Mouse (Mus musculus) C2C12 (cell line): ENCODE results near the gene Krt88.

ENCODE experiments used
- CEBPB ChIP-seq: IDR thresholded peaks from one replicate; pipeline ENCODE4 v1.6.1; 2011; ENCODE audit warnings: low read depth, mild to moderate bottlenecking, control low read depth, moderate library complexity
- CTCF ChIP-seq: IDR thresholded peaks from one replicate; pipeline ENCODE4 v1.5.1; 2011; ENCODE audit not compliant: control insufficient read depth, insufficient read depth, insufficient read length
- FOSL1 ChIP-seq: IDR thresholded peaks from one replicate; pipeline ENCODE4 v1.8.0; 2011; ENCODE audit warnings: mild to moderate bottlenecking, low read length; ENCODE audit not compliant: poor library complexity, insufficient read depth, severe bottlenecking
- MAX ChIP-seq: IDR thresholded peaks from one replicate; pipeline ENCODE4 v1.6.1; 2011; ENCODE audit warnings: mild to moderate bottlenecking, control low read depth
- MYOD1 ChIP-seq: IDR thresholded peaks from one replicate; pipeline ENCODE4 v1.6.1; 2011; ENCODE audit warnings: low read depth; ENCODE audit not compliant: control insufficient read depth, insufficient read length
- MYOG ChIP-seq: IDR thresholded peaks from one replicate; pipeline ENCODE4 v1.6.1; 2011; ENCODE audit not compliant: control insufficient read depth, insufficient read length; ENCODE audit errors: extremely low read depth
- USF1 ChIP-seq: IDR thresholded peaks from one replicate; pipeline ENCODE4 v1.6.1; 2011; ENCODE audit warnings: low read depth, mild to moderate bottlenecking, control low read depth, moderate library complexity

DNA sequence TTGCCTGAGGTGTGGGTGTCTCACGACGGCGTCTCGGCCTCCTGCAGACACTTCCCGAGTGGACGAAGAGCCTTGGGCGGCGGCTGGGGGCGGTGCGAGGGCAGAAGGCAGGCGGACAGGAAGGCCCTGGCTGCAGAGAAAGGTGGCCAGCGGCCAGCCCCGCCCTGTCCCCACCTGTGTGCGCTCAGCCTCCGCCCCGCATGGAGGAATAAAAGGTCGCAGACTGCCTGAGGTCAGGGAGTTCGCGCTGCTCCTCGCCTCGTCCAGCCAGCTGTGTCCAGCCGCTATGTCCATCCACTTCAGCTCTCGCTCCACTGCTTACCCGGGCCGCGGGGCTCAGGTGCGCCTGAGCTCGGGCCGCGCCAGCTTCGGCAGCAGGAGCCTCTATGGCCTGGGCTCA lies 35.4 kb upstream of the Krt88 start:
- TF ChIP-seq CTCF (no peak), MYOG (no peak), MAX (no peak), USF1 (no peak), MYOD1 (no peak), CEBPB (no peak), FOSL1 (no peak)
